Mouse (Mus musculus): ENCODE measurements at regions not wholly inside any gene's neighbourhood (a gene's known extent, or its start where the extent isn't known, plus 50 kb on each side); places are given as distances from the start of the nearest gene placed in this dataset.

DNA sequence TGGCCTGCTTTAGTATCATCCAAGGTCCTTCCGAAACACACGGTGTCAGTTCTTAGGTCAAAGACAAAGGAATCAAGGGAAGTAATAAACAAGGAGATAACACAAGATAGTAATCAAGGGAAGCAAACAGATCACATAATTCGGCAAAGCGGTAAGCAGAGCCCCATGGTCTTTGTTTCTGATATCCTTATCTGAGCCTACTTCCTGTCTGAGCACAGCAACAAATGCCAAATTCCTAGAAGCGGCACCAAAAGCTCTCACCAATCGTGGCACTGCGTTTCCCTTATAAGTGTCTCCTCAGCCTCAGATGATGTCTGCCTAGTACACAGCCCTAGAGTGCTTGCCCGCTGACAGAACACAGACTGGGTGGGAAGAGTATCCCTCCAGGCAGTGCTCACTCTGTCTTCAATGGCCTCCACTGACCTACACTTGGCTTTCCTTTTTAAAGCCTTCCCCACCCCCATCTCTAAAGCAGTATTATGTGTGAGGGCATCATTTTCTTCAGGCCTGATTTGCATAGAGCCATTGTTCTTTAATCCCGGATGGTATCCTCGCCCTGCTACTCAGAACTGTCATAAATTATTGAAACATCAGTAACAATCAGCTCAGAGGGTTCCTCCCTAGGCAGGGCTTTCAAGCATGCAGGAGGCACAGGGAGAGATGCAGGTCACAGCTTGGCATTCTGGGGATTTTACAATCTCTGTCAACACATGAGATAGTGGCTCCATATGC lies 70.3 kb upstream of the Npas2 start:
- TF ChIP-seq CTCF (IDR thresholded peaks at IDR 0.05) (no peak), EP300 (IDR thresholded peaks at IDR 0.05) (no peak)

Measured in lung, postnatal 0 days (tissue).